Mouse (Mus musculus) stomach, postnatal 0 days (tissue): ENCODE results near the gene Ppp2r1b. TPM values are rescaled to one million over a fixed set of nuclear protein-coding genes. Genes with fewer than 3 reads are reported as not detected.

Experiments used
- ATAC-seq: fragments of 200-750 bp; cut with Nextera tagmentation; 2 replicates; pipeline ENCODE4 v1.8.0; 2017; ENCODE audit not compliant: low FRiP score, low TSS enrichment
- DNase-seq: peaks from one replicate; pipeline ENCODE4 v3.0.0-alpha.2; 2016; ENCODE audit warnings: low spot score
- H3K27ac ChIP-seq: fragments of 300-500 bp; sonication (generic); replicated peaks from 2 replicates; pipeline ENCODE4 v1.5.1; 2014; ENCODE audit warnings: mild to moderate bottlenecking, control low read depth
- H3K27me3 ChIP-seq: fragments of 300-500 bp; sonication (generic); 2 replicates; pipeline ENCODE4 v1.6.1; 2014; ENCODE audit warnings: low read length; ENCODE audit not compliant: control insufficient read depth, insufficient read depth
- H3K36me3 ChIP-seq: fragments of 300-500 bp; sonication (generic); 2 replicates; pipeline ENCODE4 v1.6.1; 2014; ENCODE audit warnings: low read length, mixed read lengths; ENCODE audit not compliant: control insufficient read depth, insufficient read depth
- H3K4me1 ChIP-seq: fragments of 300-500 bp; sonication (generic); replicated peaks from 2 replicates; pipeline ENCODE4 v1.6.1; 2014; ENCODE audit warnings: antibody characterized with exemption; ENCODE audit not compliant: control insufficient read depth, insufficient read depth
- H3K4me2 ChIP-seq: fragments of 300-500 bp; sonication (generic); replicated peaks from 2 replicates; pipeline ENCODE4 v1.6.1; 2014; ENCODE audit warnings: low read depth, mild to moderate bottlenecking, control low read depth, moderate library complexity
- H3K4me3 ChIP-seq: fragments of 300-500 bp; sonication (generic); 2 replicates; pipeline ENCODE4 v1.5.1; 2014; ENCODE audit warnings: low read depth, low read length, control low read depth
- H3K9ac ChIP-seq: fragments of 300-500 bp; sonication (generic); 2 replicates; pipeline ENCODE4 v1.6.1; 2014; ENCODE audit warnings: mild to moderate bottlenecking, low read length, control low read depth, mixed read lengths
- H3K9me3 ChIP-seq: fragments of 300-500 bp; sonication (generic); 2 replicates; pipeline ENCODE4 v1.6.1; 2016; ENCODE audit warnings: low read length; ENCODE audit not compliant: control insufficient read depth
- CTCF ChIP-seq: IDR thresholded peaks from 2 replicates; pipeline ENCODE4 v1.5.1; 2016; ENCODE audit warnings: antibody characterized with exemption, low read depth, mild to moderate bottlenecking, moderate library complexity
- EP300 ChIP-seq: optimal IDR thresholded peaks from 2 replicates; pipeline ENCODE3; 2016; ENCODE audit warnings: antibody characterized with exemption
- WGBS: fragments of 180-500 bp; shearing (Covaris S2); extraction: QIAGEN DNeasy Blood & Tissue Kit; methylation state at CpG from one replicate; pipeline ENCODE4 v1.1.7; 2014; 5-methylcytosine and 5-hydroxymethylcytosine counted together
- polyA plus RNA-seq: library from polyadenylated mRNA; unstranded; fragments of >200 nt; fragmentation: Nextera tagmentation; extraction: Ambion mirVana; gene quantifications from 2 replicates; pipeline ENCODE4 v1.2.1, GENCODE M21; 2015

The Ppp2r1b gene
- polyA plus RNA-seq, 1 experiment from 2014 or later = 32.6 TPM

- ATAC-seq (peak; percentile 41; the same call in 1 of the 2 replicates), DNase-seq (no peak)
- Histone ChIP-seq H3K4me3 (no peak overlapping the region), H3K4me1 (no peaks in the 10 kb centered on the region), H3K4me2 (no peak overlapping the region), H3K9me3 (no peaks in the 10 kb centered on the region), H3K27me3 (no peaks in the 10 kb centered on the region), H3K27ac (no peak overlapping the region), H3K36me3 (peaks cover 27% of the 10 kb centered on the region), H3K9ac (no peak overlapping the region)
- 71% methylated on average over 4 of the region's 4 CpGs for WGBS
- TF ChIP-seq EP300 = no peak
- TF ChIP-seq CTCF = no peak
Measured at GRCm38 (mm10) chr9:50893665-50894064, 48.6 kb downstream of the Ppp2r1b start.

DNA sequence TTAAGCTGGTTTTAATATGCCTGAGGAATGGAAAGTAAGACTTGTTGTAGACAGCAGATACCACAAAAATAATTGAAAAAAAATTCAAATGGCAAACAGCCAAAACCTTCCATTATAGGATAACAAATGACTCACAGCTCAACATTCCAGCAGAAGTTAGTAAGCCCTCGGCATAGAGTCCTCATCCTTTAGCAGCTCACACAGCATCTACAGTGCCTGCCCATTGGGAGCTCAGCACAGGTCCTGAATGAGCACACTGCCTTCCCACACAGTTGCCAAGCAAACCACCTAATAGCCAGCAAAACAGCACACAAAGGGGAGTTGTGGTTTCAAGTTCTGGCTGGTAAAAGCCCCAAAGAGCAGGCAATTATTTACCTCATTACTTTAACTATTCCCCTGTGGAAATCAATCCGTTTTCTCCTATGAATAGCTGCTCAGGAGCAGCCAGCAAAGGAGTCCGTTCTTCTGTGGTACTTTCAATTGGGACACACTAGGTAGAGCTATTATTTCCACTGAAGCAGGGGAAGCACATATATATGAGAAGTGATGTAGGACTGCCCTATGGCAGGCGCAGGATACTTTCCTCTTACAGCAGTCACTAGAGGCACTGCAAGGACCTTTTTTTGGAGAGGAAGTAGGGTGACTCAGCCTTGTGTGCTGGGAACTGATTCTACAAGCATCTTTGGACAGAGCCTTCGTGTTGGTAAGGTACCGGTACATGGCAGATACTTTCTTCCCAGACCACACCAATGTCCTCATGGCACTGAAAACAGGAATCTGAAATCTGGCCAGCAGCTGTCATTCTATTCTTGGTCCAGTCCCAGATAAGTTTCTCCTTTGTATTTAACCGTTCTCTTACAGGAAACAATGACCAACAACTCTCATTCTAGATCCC is 55.2 kb downstream of the Ppp2r1b start:
- TF ChIP-seq CTCF = no peak
- no peak for TF ChIP-seq EP300
- Histone ChIP-seq H3K9ac (no peak overlapping the region), H3K36me3 (peaks cover 21% of the 10 kb centered on the region), H3K4me3 (no peak overlapping the region), H3K4me1 (no peaks in the 10 kb centered on the region), H3K4me2 (no peak overlapping the region), H3K27ac (no peak overlapping the region), H3K27me3 (no peaks in the 10 kb centered on the region), H3K9me3 (no peaks in the 10 kb centered on the region)
- WGBS = 64% methylated on average over 7 of the region's 7 CpGs
- no peak for DNase-seq
- ATAC-seq = peak; percentile 60; the same call in 1 of the 2 replicates

DNA sequence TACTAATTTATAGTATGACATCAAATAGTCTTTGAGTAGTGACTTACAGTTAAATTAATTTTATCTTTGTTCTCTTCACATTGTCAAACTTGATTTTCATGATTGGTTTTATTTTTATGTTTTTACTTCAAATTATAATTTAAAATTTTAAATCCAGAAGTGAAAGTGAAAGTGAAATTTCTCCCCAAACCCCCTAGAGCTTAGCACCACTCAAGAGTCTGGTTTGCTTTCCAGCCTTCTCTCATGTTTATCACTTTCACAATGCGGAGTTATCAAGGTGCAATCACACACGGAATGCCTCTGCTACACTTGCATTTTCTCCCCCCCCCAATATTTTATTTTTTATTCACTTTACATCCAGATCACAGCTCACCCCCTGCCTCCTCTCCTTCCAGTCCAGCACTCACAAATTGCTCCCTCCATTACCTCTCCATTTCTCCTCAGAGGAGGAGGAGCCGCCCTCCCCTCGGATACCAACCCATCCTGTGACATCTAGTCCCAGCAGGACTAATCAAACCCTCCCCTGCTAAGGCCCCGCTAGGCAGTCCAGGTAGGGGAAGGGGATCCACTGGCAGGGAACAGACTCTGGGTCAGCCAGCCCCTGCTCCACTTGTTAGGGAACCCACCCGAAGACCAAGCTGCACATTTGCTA is 59.2 kb downstream of the Ppp2r1b start:
- Histone ChIP-seq H3K27ac (no peak overlapping the region), H3K9me3 (no peaks in the 10 kb centered on the region), H3K4me2 (no peak overlapping the region), H3K27me3 (no peaks in the 10 kb centered on the region), H3K4me1 (no peaks in the 10 kb centered on the region), H3K36me3 (peaks cover 8% of the 10 kb centered on the region; the same call in 1 of the 2 replicates), H3K9ac (no peak overlapping the region), H3K4me3 (no peak overlapping the region)
- ATAC-seq = no peak
- whole genome bisulfite sequencing = 77% methylated on average over 6 of the region's 6 CpGs
- no peak for TF ChIP-seq CTCF
- TF ChIP-seq EP300 = no peak
- DNase-seq = no peak

GRCm38 (mm10) chr9:50905321-50905720 is 60.2 kb downstream of the Ppp2r1b start:
- Histone ChIP-seq H3K27me3 (no peaks in the 10 kb centered on the region), H3K4me3 (no peak overlapping the region), H3K9ac (no peak overlapping the region)

DNA sequence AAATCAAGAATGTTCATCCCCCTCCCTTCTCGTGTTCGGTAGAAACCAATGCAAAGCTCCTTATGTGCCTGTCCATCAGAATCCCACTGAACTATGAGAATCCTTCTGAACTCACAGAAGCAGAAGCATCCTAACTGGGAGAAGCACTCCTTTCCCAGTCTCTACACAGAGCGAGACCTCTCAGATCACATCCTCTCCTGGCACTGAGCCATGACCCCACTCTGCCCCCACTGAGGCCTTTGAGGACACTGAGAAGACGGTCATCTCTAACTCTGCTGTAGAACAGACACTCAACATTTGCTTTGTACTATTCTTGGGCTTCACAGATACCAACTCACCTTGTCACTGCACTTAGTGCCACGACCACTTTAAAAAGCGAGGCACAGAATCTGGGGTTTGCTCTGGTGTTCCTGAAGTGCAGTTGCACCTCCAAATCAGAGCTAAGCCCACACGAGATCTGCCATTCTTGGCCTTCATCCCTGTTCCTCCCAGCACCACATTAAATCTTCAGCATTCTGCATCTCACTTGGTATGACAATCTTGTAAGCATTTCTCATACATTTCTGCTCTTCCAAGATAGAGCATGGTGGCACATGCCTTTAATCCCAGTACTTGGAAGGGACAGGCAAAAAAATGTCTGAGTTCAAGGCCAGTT is 66.9 kb downstream of the Ppp2r1b start:
- H3K9me3 ChIP-seq = no peaks in the 10 kb centered on the region
- H3K4me1 ChIP-seq = no peaks in the 10 kb centered on the region
- H3K9ac ChIP-seq = no peak overlapping the region
- H3K36me3 ChIP-seq = peaks cover 5% of the 10 kb centered on the region; the same call in 1 of the 2 replicates
- H3K4me2 ChIP-seq = no peak overlapping the region
- 85% methylated on average over 7 of the region's 7 CpGs for WGBS
- ATAC-seq (no peak), DNase-seq (no peak)
- no peaks in the 10 kb centered on the region for H3K27me3 ChIP-seq
- no peak overlapping the region for H3K27ac ChIP-seq
- TF ChIP-seq CTCF (no peak), EP300 (no peak)
- H3K4me3 ChIP-seq = no peak overlapping the region

More at GRCm38 (mm10) chr9:50905321-50905720, 60.2 kb downstream of the Ppp2r1b start:
- no peak for DNase-seq
- Histone ChIP-seq H3K9me3 (no peaks in the 10 kb centered on the region), H3K4me2 (no peak overlapping the region), H3K27ac (no peak overlapping the region), H3K4me1 (no peaks in the 10 kb centered on the region), H3K36me3 (0 out of 2 replicates have a peak, but pooled peaks cover 6% of the 10 kb centered on the region)
- ATAC-seq = no peak
- TF ChIP-seq EP300 (no peak), CTCF (no peak)
- WGBS = 58% methylated on average over 3 of the region's 3 CpGs
